Mouse (Mus musculus): Measurements from ENCODE around the gene Stxbp3. TPM values are rescaled to one million over a fixed set of nuclear protein-coding genes. Genes with fewer than 3 reads are reported as not detected.

Gene Stxbp3
- total and polyA plus RNA-seq, 3 experiments: 15.9 to 32.2 TPM; not detected in 1

DNA sequence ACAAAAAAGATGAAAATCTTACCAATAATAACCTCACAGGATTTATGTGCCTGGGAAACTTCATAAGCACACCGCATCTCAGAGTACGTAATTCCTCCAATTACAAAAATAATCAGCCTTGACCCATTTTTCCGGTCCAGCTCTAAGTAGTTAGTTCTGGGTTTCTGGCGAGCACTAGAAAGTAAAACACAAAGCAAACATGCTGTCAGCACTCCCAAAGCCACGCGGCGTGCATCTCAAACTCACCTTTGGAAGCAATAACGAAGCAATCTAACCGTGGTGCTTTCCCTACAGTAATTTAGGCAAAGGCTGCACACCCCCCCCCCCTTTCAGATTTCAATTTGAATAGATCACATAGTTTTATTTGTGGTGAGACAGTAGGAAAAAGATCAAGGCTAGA lies 45.5 kb downstream of the Stxbp3 start:
- no peaks in the 10 kb centered on the region for H3K9me3 ChIP-seq (replicated peaks; ENCODE audit: insufficient read depth, low read length)
- H3K4me3 ChIP-seq (ENCODE audit: control insufficient read depth in 1 of 2, insufficient read depth in 1 of 2, low read depth in 2 of 2, low read length in 2 of 2): no peak overlapping the region
- H3K4me1 ChIP-seq (ENCODE audit: control insufficient read depth in 1 of 2, insufficient read depth in 2 of 2, low read length in 2 of 2): no peaks in the 10 kb centered on the region
- no peak overlapping the region for H3K27ac ChIP-seq (ENCODE audit: control insufficient read depth, low read depth, low read length)
- TF ChIP-seq SMC3 (IDR thresholded peaks at IDR 0.05; ENCODE audit: low read depth, low read length) (no peak), MXI1 (IDR thresholded peaks at IDR 0.05; ENCODE audit: low read depth, low read length) (no peak), UBTF (IDR thresholded peaks at IDR 0.05; ENCODE audit: borderline replicate concordance, insufficient read depth, low read depth, low read length) (no peak), JUND (IDR thresholded peaks at IDR 0.05; ENCODE audit: low read depth, low read length) (no peak), CHD1 (IDR thresholded peaks at IDR 0.05; ENCODE audit: low read depth, low read length) (no peak), ZMIZ1 (IDR thresholded peaks at IDR 0.05; ENCODE audit: low read depth, low read length) (no peak), ETS1 (IDR thresholded peaks at IDR 0.05; ENCODE audit: low read depth, low read length) (no peak), TBP (IDR thresholded peaks at IDR 0.05; ENCODE audit: low read depth, low read length) (no peak), TCF12 (IDR thresholded peaks at IDR 0.05; ENCODE audit: low read depth, low read length) (no peak), E2F4 (IDR thresholded peaks at IDR 0.05; ENCODE audit: borderline replicate concordance, low read depth, low read length) (no peak), GATA1 (IDR thresholded peaks at IDR 0.05; ENCODE audit: low read depth, low read length) (no peak), POLR2AphosphoS5 (IDR thresholded peaks at IDR 0.05; ENCODE audit: borderline replicate concordance, low read depth, low read length) (no peak), NRF1 (IDR thresholded peaks at IDR 0.05; ENCODE audit: insufficient read depth, low read depth, low read length, poor library complexity, severe bottlenecking) (no peak)
- no peak overlapping the region for H3K9ac ChIP-seq (ENCODE audit: control insufficient read depth, low read depth, low read length, poor library complexity, severe bottlenecking)
- H3K27me3 ChIP-seq (ENCODE audit: control insufficient read depth in 1 of 2, insufficient read depth in 2 of 2, low read length in 2 of 2): no peaks in the 10 kb centered on the region
- H3K36me3 ChIP-seq (ENCODE audit: control insufficient read depth in 1 of 2, insufficient read depth in 2 of 2, low read length in 2 of 2): peaks cover 0 to 5% of the 10 kb centered on the region in 2 experiments; a peak in 3 of 4 replicates
- H3K79me2 ChIP-seq (ENCODE audit: control insufficient read depth, insufficient read depth, low read length, poor library complexity): no peaks in the 10 kb centered on the region
- no peak for DNase-seq (ENCODE audit: low read depth, low spot score)

DNA sequence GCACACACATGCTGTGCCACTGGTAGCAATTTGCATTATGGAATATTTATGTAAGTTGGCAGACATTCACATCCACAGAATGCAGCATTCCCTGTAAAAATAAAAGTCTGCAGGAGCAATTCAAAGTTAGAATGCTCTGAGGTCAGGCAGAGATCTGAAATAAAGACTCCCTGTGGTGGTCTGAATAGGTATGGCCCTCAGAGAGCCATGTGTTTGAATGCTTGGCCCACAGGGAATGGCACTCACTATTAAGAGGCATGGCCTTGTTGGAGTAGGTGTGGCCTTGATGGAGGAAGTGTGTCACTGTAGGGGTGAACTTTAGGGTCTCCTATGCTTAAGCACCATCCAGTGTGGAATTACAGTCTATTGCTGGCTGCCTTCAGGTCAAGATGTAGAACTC lies 47.9 kb downstream of the Stxbp3 start:
- Histone ChIP-seq H3K9ac (ENCODE audit: control insufficient read depth, low read depth, low read length, poor library complexity, severe bottlenecking) (no peak overlapping the region), H3K36me3 (ENCODE audit: control insufficient read depth in 1 of 2, insufficient read depth in 2 of 2, low read length in 2 of 2) (peaks cover 0 to 3% of the 10 kb centered on the region in 2 experiments; a peak in 3 of 4 replicates), H3K27me3 (ENCODE audit: control insufficient read depth in 1 of 2, insufficient read depth in 2 of 2, low read length in 2 of 2) (no peaks in the 10 kb centered on the region), H3K79me2 (ENCODE audit: control insufficient read depth, insufficient read depth, low read length, poor library complexity) (no peaks in the 10 kb centered on the region), H3K4me3 (ENCODE audit: control insufficient read depth in 1 of 2, insufficient read depth in 1 of 2, low read depth in 2 of 2, low read length in 2 of 2) (no peak overlapping the region), H3K27ac (ENCODE audit: control insufficient read depth, low read depth, low read length) (no peak overlapping the region), H3K9me3 (replicated peaks; ENCODE audit: insufficient read depth, low read length) (no peaks in the 10 kb centered on the region), H3K4me1 (ENCODE audit: control insufficient read depth in 1 of 2, insufficient read depth in 2 of 2, low read length in 2 of 2) (no peaks in the 10 kb centered on the region)
- TF ChIP-seq MAX (IDR thresholded peaks at IDR 0.05; ENCODE audit: low read length) (no peak), KAT2A (conservative IDR thresholded peaks at IDR 0.05; ENCODE audit: low read depth, low read length) (no peak), ETS1 (IDR thresholded peaks at IDR 0.05; ENCODE audit: low read depth, low read length) (no peak), NELFE (IDR thresholded peaks at IDR 0.05; ENCODE audit: low read depth, low read length) (no peak), CHD2 (IDR thresholded peaks at IDR 0.05; ENCODE audit: low read length) (no peak), MYB (IDR thresholded peaks at IDR 0.05; ENCODE audit: low read depth, low read length) (no peak), NRF1 (IDR thresholded peaks at IDR 0.05; ENCODE audit: insufficient read depth, low read depth, low read length, poor library complexity, severe bottlenecking) (no peak), TBP (IDR thresholded peaks at IDR 0.05; ENCODE audit: low read depth, low read length) (no peak), ZKSCAN1 (IDR thresholded peaks at IDR 0.05; ENCODE audit: low read depth, low read length) (no peak), E2F4 (IDR thresholded peaks at IDR 0.05; ENCODE audit: borderline replicate concordance, low read depth, low read length) (no peak), GABPA (IDR thresholded peaks at IDR 0.05; ENCODE audit: low read depth, low read length) (no peak)
- DNase-seq (ENCODE audit: low read depth, low spot score): no peak
